Mouse (Mus musculus): ENCODE data around the gene Ybx2. TPM values are rescaled to one million over a fixed set of nuclear protein-coding genes. Genes with fewer than 3 reads are reported as not detected.
A peak's percentile ranks its signal among the peaks of the same experiment; 100 is the strongest.
"Not testable (repeated sequence)": the region's sequence is repeated elsewhere in the genome, so short reads cannot be mapped to it uniquely, and the experiment has no call there.

The Ybx2 gene
- polyA plus RNA-seq, 1 experiment from 2014 or later = 2.1 TPM

GRCm38 (mm10) chr11:69919661-69920265 is 15.8 kb upstream of the Ybx2 start:
- H3K4me1 ChIP-seq (ENCODE audit: control insufficient read depth, insufficient read depth, low read length) = peaks cover 28% of the 10 kb centered on the region
- H3K4me3 ChIP-seq (ENCODE audit: low read length) = peak overlapping the region; percentile 95
- H3K4me2 ChIP-seq (ENCODE audit: low read depth, low read length) = peak overlapping the region; percentile 81
- H3K9me3 ChIP-seq (ENCODE audit: control insufficient read depth, low read length) = no peaks in the 10 kb centered on the region
- peak overlapping the region; percentile 98 for H3K9ac ChIP-seq (ENCODE audit: low read depth, low read length)
- peak; percentile 34; the same call in 1 of the 2 replicates for ATAC-seq
- peak overlapping the region; percentile 95 for H3K27ac ChIP-seq (ENCODE audit: low read length)
- under 1% methylated on average over 17 of the region's 17 CpGs for WGBS
- peaks cover 12% of the 10 kb centered on the region for H3K36me3 ChIP-seq (ENCODE audit: control insufficient read depth, insufficient read depth, low read length)
- H3K27me3 ChIP-seq (replicated peaks; ENCODE audit: control insufficient read depth, insufficient read depth, low read length) = no peaks in the 10 kb centered on the region

DNA sequence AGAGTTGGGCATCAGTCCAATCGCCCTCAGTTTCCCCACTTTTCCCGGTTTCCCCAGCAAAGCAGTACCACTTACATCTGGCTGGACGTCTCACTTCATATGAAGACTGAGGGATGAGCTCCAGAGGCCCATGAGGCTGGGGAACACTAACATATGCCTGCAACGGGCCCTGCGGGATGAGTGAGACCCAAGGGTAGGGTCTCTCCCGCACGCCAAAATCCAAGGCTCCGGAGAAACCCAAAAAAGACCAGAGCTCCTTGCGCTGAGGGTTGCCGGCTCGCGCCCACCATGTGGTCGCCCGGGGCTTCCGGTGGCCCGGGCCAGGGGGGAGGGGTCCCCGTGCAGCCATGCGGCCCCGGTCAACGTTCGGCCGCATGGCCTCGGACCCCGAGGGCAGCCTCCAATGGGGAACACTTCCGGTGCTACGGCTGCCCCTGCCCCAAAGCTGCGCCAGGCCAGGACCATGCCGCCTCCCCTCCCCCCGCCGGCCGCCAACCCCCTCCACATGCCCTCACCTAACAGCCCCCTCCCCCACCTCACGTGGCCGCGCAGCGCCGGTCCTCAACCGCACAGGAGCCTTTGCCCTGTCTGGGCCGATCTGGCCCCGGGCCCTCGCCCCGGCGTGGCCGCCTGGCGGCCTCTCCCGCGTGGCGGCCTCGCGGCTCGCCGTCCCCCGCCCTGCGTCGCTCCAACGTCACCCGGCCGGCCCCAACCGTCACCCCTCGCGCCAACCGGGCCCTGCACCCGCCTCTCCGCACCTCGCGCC is 15.1 kb upstream of the Ybx2 start:
- H3K9me3 ChIP-seq (ENCODE audit: control insufficient read depth, low read length) = no peaks in the 10 kb centered on the region
- H3K4me3 ChIP-seq (ENCODE audit: low read length) = peak overlapping the region; percentile 95
- WGBS = under 1% methylated on average over 65 of the region's 65 CpGs
- H3K27ac ChIP-seq (ENCODE audit: low read length) = peak overlapping the region; percentile 95
- ATAC-seq = peak; percentile 18
- H3K27me3 ChIP-seq (replicated peaks; ENCODE audit: control insufficient read depth, insufficient read depth, low read length) = no peaks in the 10 kb centered on the region
- H3K36me3 ChIP-seq (ENCODE audit: control insufficient read depth, insufficient read depth, low read length) = peaks cover 12% of the 10 kb centered on the region
- H3K4me2 ChIP-seq (ENCODE audit: low read depth, low read length) = peak overlapping the region; percentile 81
- peak overlapping the region; percentile 98 for H3K9ac ChIP-seq (ENCODE audit: low read depth, low read length)
- peaks cover 23% of the 10 kb centered on the region for H3K4me1 ChIP-seq (ENCODE audit: control insufficient read depth, insufficient read depth, low read length)

DNA sequence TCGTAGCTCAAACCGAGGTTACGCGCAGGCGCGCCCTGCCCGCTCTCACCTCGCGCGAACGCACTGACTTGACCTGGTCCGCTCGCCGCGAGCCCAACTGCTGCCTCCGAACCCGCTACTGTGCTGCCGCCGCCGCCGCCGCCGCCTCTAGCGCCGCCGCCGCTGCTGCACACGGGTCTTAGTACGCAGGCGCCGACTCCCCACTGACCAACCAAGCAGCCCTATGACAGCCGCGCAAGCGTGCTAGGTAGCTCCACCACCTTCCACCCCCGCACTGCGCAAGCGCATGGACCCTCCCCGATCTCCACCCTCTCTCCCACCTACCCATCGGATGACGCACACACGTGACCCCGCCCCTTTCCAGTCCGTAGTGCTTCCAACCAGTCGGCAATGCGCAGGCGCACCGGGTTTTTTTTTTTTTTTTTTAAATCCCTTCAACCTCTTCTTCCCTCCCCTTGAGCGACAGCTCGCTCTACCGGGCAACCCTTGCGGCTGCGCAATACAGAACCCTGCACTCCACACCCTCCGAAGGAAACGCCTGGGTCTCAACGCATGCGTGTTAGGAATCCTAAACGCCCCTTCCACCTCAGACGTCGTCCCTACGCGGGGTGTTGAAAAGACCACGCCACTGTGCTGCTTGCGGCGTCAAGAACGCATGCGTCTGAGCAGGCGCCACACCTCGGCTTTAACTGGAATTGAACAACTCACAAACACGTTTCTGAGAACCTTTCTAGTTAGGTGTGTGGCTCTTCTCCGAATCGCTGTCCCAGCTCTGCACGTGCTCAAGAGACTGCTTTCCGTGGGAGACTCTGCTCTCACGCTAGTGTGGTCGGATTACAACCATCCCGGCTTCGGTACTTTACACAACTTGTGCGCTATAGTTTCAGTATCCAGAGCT is 14.2 kb upstream of the Ybx2 start, which contains the start of gene Eif5a:
Gene Eif5a, minus strand, starts transcription at position 845 of the 898 bp plus-strand sequence.
- peak within 1 kb of the TSS; percentile 98 for H3K9ac ChIP-seq (ENCODE audit: low read depth, low read length)
- under 1% methylated on average over 76 of the region's 78 CpGs for WGBS
- H3K4me3 ChIP-seq (ENCODE audit: low read length) = peak within 1 kb of the TSS; percentile 95
- H3K4me1 ChIP-seq (ENCODE audit: control insufficient read depth, insufficient read depth, low read length) = peaks cover 19% of the 10 kb centered on the region
- H3K36me3 ChIP-seq (ENCODE audit: control insufficient read depth, insufficient read depth, low read length) = peaks cover 8% of the 10 kb centered on the region
- no peaks in the 10 kb centered on the region for H3K27me3 ChIP-seq (replicated peaks; ENCODE audit: control insufficient read depth, insufficient read depth, low read length)
- peak; percentile 95 for ATAC-seq
- peak within 1 kb of the TSS; percentile 81 for H3K4me2 ChIP-seq (ENCODE audit: low read depth, low read length)
- no peaks in the 10 kb centered on the region for H3K9me3 ChIP-seq (ENCODE audit: control insufficient read depth, low read length)
- peak within 1 kb of the TSS; percentile 98 for H3K27ac ChIP-seq (ENCODE audit: low read length)

- Histone ChIP-seq H3K4me2 (ENCODE audit: low read depth, low read length) (peak overlapping the region; percentile 53), H3K4me1 (ENCODE audit: control insufficient read depth, insufficient read depth, low read length) (peaks cover 19% of the 10 kb centered on the region), H3K36me3 (ENCODE audit: control insufficient read depth, insufficient read depth, low read length) (peaks cover 6% of the 10 kb centered on the region), H3K9me3 (ENCODE audit: control insufficient read depth, low read length) (no peaks in the 10 kb centered on the region), H3K27me3 (replicated peaks; ENCODE audit: control insufficient read depth, insufficient read depth, low read length) (no peaks in the 10 kb centered on the region), H3K4me3 (ENCODE audit: low read length) (peak overlapping the region; percentile 55), H3K9ac (ENCODE audit: low read depth, low read length) (peak overlapping the region; percentile 74), H3K27ac (ENCODE audit: low read length) (peak overlapping the region; percentile 98)
- 3% methylated on average over 12 of the region's 12 CpGs for WGBS
- no peak for ATAC-seq
Observed at GRCm38 (mm10) chr11:69922012-69922756, 13.4 kb upstream of the Ybx2 start.

DNA sequence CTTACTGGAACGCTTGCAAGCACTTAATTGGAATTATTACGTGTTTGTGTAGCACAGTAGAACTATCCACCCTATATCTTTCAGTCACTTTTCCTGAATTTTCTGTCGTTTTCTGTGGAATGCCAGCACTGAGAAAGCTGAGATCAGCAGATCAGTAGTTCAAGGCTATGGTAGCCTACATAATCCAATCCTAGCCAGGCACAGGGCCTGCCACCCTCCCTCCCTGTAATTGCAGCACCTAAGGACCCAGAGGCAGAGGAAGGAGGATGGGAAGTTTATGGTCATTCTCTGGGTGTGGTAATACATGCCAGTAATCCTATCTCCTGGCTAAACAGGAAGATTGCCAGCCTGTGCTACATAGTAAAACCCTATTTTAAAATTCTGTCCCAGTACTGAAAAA is 12.8 kb upstream of the Ybx2 start:
- peak overlapping the region; percentile 31; the same call in 1 of the 2 replicates for H3K9ac ChIP-seq (ENCODE audit: low read depth, low read length)
- no peaks in the 10 kb centered on the region for H3K27me3 ChIP-seq (replicated peaks; ENCODE audit: control insufficient read depth, insufficient read depth, low read length)
- peaks cover 16% of the 10 kb centered on the region for H3K4me1 ChIP-seq (ENCODE audit: control insufficient read depth, insufficient read depth, low read length)
- peak overlapping the region; percentile 98; the same call in 1 of the 2 replicates for H3K27ac ChIP-seq (ENCODE audit: low read length)
- ATAC-seq = no peak
- WGBS = 59% methylated on average over 3 of the region's 3 CpGs
- H3K36me3 ChIP-seq (ENCODE audit: control insufficient read depth, insufficient read depth, low read length) = no peaks in the 10 kb centered on the region
- H3K4me2 ChIP-seq (ENCODE audit: low read depth, low read length) = peak overlapping the region; percentile 53; the same call in 1 of the 2 replicates
- H3K9me3 ChIP-seq (ENCODE audit: control insufficient read depth, low read length) = no peaks in the 10 kb centered on the region
- H3K4me3 ChIP-seq (ENCODE audit: low read length) = no peak overlapping the region

DNA sequence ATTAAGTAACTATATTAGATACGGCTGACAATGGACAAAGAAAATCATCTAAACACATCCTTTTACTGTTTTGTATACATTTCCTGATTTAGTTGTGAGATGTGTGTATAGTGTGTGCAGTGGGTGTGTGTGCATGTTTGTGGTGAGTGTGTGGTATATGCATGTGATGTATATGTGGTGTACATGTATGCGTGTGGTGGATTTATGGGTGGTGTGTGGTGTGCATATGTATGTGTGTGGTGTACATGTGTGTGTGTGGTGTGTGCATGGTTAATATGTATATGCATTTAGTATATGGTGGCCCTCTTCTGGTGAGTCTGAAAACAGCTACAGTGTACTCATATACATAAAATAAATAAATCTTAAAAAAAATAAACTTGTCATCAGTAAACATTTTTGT is 8.1 kb upstream of the Ybx2 start:
- 94% methylated on average over 2 of the region's 2 CpGs for WGBS

DNA sequence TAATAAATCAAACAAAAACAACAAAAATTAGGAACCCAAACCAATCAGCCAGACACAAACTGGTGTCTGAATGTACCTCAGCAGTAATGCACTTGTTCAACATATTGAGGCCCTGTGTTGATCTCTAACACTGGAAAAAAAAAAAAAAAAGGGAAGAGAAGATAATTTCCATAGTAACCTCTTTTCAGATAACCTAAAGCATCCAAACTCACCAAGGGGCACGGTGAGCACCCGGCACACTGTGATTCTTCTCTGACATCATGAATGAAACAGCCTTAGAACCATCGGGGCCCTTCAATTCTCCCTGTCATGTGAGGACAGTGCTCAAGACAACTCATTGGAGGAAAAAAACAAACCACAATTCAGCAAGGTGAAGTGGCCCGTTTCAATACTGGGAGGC is 5.9 kb upstream of the Ybx2 start:
- WGBS = 56% methylated on average over 4 of the region's 4 CpGs
- no peak overlapping the region for H3K4me3 ChIP-seq (ENCODE audit: low read length)
- no peak overlapping the region for H3K9ac ChIP-seq (ENCODE audit: low read depth, low read length)
- no peaks in the 10 kb centered on the region for H3K36me3 ChIP-seq (ENCODE audit: control insufficient read depth, insufficient read depth, low read length)
- H3K9me3 ChIP-seq (ENCODE audit: control insufficient read depth, low read length) = no peaks in the 10 kb centered on the region
- no peak for ATAC-seq
- no peak overlapping the region for H3K27ac ChIP-seq (ENCODE audit: low read length)
- no peak overlapping the region for H3K4me2 ChIP-seq (ENCODE audit: low read depth, low read length)
- H3K27me3 ChIP-seq (replicated peaks; ENCODE audit: control insufficient read depth, insufficient read depth, low read length) = no peaks in the 10 kb centered on the region
- H3K4me1 ChIP-seq (ENCODE audit: control insufficient read depth, insufficient read depth, low read length) = peaks cover 3% of the 10 kb centered on the region

More for the DNA sequence above, 8.1 kb upstream of the Ybx2 start:
- Histone ChIP-seq H3K36me3 (ENCODE audit: control insufficient read depth, insufficient read depth, low read length) (no peaks in the 10 kb centered on the region), H3K27ac (ENCODE audit: low read length) (no peak overlapping the region), H3K4me2 (ENCODE audit: low read depth, low read length) (no peak overlapping the region), H3K4me3 (ENCODE audit: low read length) (no peak overlapping the region), H3K9ac (ENCODE audit: low read depth, low read length) (no peak overlapping the region), H3K4me1 (ENCODE audit: control insufficient read depth, insufficient read depth, low read length) (0 out of 2 replicates have a peak, but pooled peaks cover 2% of the 10 kb centered on the region), H3K9me3 (ENCODE audit: control insufficient read depth, low read length) (no peaks in the 10 kb centered on the region), H3K27me3 (replicated peaks; ENCODE audit: control insufficient read depth, insufficient read depth, low read length) (no peaks in the 10 kb centered on the region)
- ATAC-seq = no peak

- H3K9me3 ChIP-seq (ENCODE audit: control insufficient read depth, low read length); H3K4me2 ChIP-seq (ENCODE audit: low read depth, low read length); ATAC-seq; H3K4me1 ChIP-seq (ENCODE audit: control insufficient read depth, insufficient read depth, low read length); H3K27ac ChIP-seq (ENCODE audit: low read length); H3K4me3 ChIP-seq (ENCODE audit: low read length); H3K9ac ChIP-seq (ENCODE audit: low read depth, low read length); H3K36me3 ChIP-seq (ENCODE audit: control insufficient read depth, insufficient read depth, low read length); H3K27me3 ChIP-seq (replicated peaks; ENCODE audit: control insufficient read depth, insufficient read depth, low read length): not testable (repeated sequence)
- 89% methylated on average over 8 of the region's 8 CpGs for WGBS
Observed at GRCm38 (mm10) chr11:69930176-69930575, 5.4 kb upstream of the Ybx2 start.

All from intestine, embryonic 16.5 days (tissue).